Mouse (Mus musculus): ENCODE measurements around the gene Gm21988. TPM values are rescaled to one million over a fixed set of nuclear protein-coding genes. Genes with fewer than 3 reads are reported as not detected.

The Gm21988 gene
- polyA plus RNA-seq, 1 experiment = 4.8 TPM

DNA sequence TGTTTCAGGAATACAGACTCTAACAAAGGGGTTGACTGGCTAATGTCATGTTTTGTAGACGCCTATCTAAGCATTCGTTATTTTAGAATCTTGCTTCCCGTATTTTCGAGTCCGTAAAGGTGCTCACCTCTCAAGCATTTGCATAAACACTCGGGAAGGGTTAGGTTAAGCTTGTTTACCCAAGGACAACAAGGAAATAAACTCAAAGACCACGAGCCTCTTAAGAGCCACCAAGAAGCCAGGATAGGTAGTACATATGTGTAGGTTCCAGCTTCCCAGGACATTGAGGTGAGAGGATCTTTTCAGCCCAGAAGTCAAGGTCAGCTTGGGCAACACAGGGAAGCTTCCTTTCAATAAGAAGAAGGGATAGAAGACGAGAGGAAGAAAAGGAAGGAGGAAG, 40.5 kb downstream of the Gm21988 start:
- Histone ChIP-seq H3K4me1 (ENCODE audit: control insufficient read depth, insufficient read depth, low read length) (peaks cover 44% of the 10 kb centered on the region), H3K27ac (ENCODE audit: insufficient read depth, low read depth, low read length) (no peak overlapping the region), H3K4me3 (ENCODE audit: insufficient read depth, low read length) (no peak overlapping the region)
- TF ChIP-seq POLR2A (IDR thresholded peaks at IDR 0.05; ENCODE audit: borderline replicate concordance, low read depth, low read length) = no peak

DNA sequence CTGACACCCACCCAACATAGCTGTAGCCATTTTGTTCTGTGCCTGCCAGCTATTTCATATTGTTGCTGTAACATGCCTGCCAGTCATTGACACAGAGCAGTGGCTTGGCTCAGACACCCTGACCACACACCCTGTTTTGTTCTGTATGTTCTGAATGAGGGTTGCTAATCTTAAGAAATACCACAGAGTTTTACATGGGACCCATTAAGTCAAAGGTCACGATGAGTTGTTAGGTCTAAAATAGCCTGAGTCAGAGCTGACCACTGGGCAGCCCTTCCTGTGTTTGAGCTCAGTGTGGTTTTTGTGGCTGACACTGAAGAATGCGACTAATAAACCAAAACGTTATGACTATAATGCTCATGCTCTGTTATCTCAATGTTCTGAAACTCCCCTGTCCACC, 41.3 kb downstream of the Gm21988 start:
- Histone ChIP-seq H3K4me3 (ENCODE audit: insufficient read depth, low read length) (no peak overlapping the region), H3K4me1 (ENCODE audit: control insufficient read depth, insufficient read depth, low read length) (peaks cover 50% of the 10 kb centered on the region), H3K27ac (ENCODE audit: insufficient read depth, low read depth, low read length) (peak overlapping the region; percentile 11; the same call in 1 of the 2 replicates)
- TF ChIP-seq CTCF (IDR thresholded peaks at IDR 0.05; ENCODE audit: low read depth, low read length) (no peak), POLR2A (IDR thresholded peaks at IDR 0.05; ENCODE audit: borderline replicate concordance, low read depth, low read length) (no peak)

DNA sequence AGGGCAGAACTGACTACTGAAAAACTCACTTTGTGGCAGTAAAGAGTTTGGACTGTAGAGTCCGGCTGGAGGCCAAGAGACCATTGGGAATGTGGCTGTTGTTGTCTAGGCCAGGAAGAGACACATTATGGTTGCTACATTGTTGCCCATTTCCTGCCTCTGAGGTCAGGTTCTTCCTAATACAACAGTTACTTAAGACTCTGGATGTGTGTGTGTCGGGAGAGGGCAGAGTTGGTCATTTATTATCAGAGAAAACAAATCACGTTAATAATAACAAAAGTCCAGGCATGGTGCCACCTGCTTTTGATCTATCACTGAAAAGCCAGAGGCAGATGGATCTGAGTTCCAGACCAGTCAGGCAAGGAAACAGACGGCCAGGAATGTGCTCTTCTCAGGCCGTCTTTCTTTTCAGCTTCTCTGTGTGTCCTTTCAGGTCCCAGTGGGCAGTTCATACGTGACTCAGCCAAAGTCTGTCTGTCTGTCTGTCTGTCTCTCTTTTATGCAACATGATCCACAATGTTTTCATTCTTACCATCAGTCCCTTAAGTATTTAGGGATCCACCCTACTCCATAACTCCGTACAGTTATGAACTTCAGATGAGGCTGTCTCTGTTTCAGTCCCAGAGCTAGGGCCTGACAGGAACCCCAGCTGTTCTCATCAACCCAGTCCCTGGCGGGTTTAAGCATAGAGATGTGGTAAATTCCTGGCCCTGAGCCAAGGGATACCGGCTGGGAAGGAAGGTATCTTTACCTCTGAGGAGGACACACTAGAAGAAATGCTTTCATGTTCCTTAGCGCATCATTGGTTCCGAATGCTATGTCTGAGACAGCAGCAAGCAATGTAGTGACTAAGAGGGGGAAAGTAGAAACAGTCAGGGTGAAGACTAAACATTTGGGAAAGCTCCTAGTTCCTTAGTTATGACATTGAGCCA, 46.0 kb downstream of the Gm21988 start:
- no peak for TF ChIP-seq POLR2A (IDR thresholded peaks at IDR 0.05; ENCODE audit: borderline replicate concordance, low read depth, low read length)
- TF ChIP-seq CTCF (IDR thresholded peaks at IDR 0.05; ENCODE audit: low read depth, low read length) = no peak
- H3K4me3 ChIP-seq (ENCODE audit: insufficient read depth, low read length) = no peak overlapping the region
- H3K27ac ChIP-seq (ENCODE audit: insufficient read depth, low read depth, low read length) = no peak overlapping the region
- H3K4me1 ChIP-seq (ENCODE audit: control insufficient read depth, insufficient read depth, low read length) = peaks cover 60% of the 10 kb centered on the region

GRCm38 (mm10) chr11:70192157-70192556, 47.5 kb downstream of the Gm21988 start:
- no peak for TF ChIP-seq POLR2A (IDR thresholded peaks at IDR 0.05; ENCODE audit: borderline replicate concordance, low read depth, low read length)
- TF ChIP-seq CTCF (IDR thresholded peaks at IDR 0.05; ENCODE audit: low read depth, low read length) = no peak
- no peak overlapping the region for H3K4me3 ChIP-seq (ENCODE audit: insufficient read depth, low read length)
- peak overlapping the region; percentile 83 for H3K27ac ChIP-seq (ENCODE audit: insufficient read depth, low read depth, low read length)
- H3K4me1 ChIP-seq (ENCODE audit: control insufficient read depth, insufficient read depth, low read length) = peaks cover 57% of the 10 kb centered on the region

DNA sequence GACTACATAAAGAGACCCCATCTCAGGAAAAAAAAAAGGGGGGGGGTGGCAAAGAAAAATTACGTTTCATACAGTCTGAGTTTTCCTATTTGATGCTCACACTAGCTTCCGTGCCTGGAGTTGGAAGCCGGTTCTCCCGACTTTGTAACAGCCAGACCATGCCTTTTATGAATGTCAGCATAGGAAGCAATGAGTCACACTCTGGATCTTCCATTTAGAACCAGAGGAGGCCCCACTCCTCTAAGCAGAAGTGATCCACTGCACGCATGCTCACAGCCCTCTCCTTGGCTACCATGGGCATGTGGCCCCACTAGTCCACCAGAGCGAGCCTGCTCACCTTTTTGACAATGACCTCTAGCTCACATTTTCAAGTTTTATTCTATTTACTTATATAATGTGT, 48.4 kb downstream of the Gm21988 start:
- Histone ChIP-seq H3K4me3 (ENCODE audit: insufficient read depth, low read length) (no peak overlapping the region), H3K27ac (ENCODE audit: insufficient read depth, low read depth, low read length) (peak overlapping the region; percentile 83), H3K4me1 (ENCODE audit: control insufficient read depth, insufficient read depth, low read length) (peaks cover 58% of the 10 kb centered on the region)
- TF ChIP-seq CTCF (IDR thresholded peaks at IDR 0.05; ENCODE audit: low read depth, low read length) = no peak
- TF ChIP-seq POLR2A (IDR thresholded peaks at IDR 0.05; ENCODE audit: borderline replicate concordance, low read depth, low read length) = no peak

- H3K4me3 ChIP-seq (ENCODE audit: insufficient read depth, low read length) = no peak overlapping the region
- H3K4me1 ChIP-seq (ENCODE audit: control insufficient read depth, insufficient read depth, low read length) = peaks cover 65% of the 10 kb centered on the region
- no peak for TF ChIP-seq POLR2A (IDR thresholded peaks at IDR 0.05; ENCODE audit: borderline replicate concordance, low read depth, low read length)
- no peak for TF ChIP-seq CTCF (IDR thresholded peaks at IDR 0.05; ENCODE audit: low read depth, low read length)
- H3K27ac ChIP-seq (ENCODE audit: insufficient read depth, low read depth, low read length) = peak overlapping the region; percentile 87
These were observed 50.1 kb downstream of the Gm21988 start for GRCm38 (mm10) chr11:70189319-70190134.

Other genes starting within 250 kb of the Gm21988 start
- gene Gabarap, start 248.7 kb downstream of the Gm21988 start, polyA plus RNA-seq (2012; ENCODE audit: insufficient read depth, insufficient read length, missing spikeins) = 1,001 and 1,002 TPM in 2 replicates
- 77.6 and 78.1 TPM in 2 replicates for gene Phf23, start 244.1 kb downstream of the Gm21988 start, polyA plus RNA-seq (2012; ENCODE audit: insufficient read depth, insufficient read length, missing spikeins)
- gene Dvl2, start 239.2 kb downstream of the Gm21988 start, polyA plus RNA-seq (2012; ENCODE audit: insufficient read depth, insufficient read length, missing spikeins) = 20.4 and 25.8 TPM in 2 replicates
- 46.4 and 51.3 TPM in 2 replicates for gene Acadvl, start 224.4 kb downstream of the Gm21988 start, polyA plus RNA-seq (2012; ENCODE audit: insufficient read depth, insufficient read length, missing spikeins)
- 31.1 and 34.0 TPM in 2 replicates for gene Dlg4, start 222.9 kb downstream of the Gm21988 start, polyA plus RNA-seq (2012; ENCODE audit: insufficient read depth, insufficient read length, missing spikeins)
- gene Asgr1, start 185.7 kb downstream of the Gm21988 start, polyA plus RNA-seq (2012; ENCODE audit: insufficient read depth, insufficient read length, missing spikeins) = not detected in 2 replicates
- 1.4 and 2.3 TPM in 2 replicates for gene Asgr2, start 147.2 kb downstream of the Gm21988 start, polyA plus RNA-seq (2012; ENCODE audit: insufficient read depth, insufficient read length, missing spikeins)
- gene Mgl2, start 109.5 kb downstream of the Gm21988 start, polyA plus RNA-seq (2012; ENCODE audit: insufficient read depth, insufficient read length, missing spikeins) = 7.7 and 7.8 TPM in 2 replicates
- 106 and 116 TPM in 2 replicates for gene Clec10a, start 83.6 kb downstream of the Gm21988 start, polyA plus RNA-seq (2012; ENCODE audit: insufficient read depth, insufficient read length, missing spikeins)
- gene Slc16a11, start 27.1 kb downstream of the Gm21988 start, polyA plus RNA-seq (2012; ENCODE audit: insufficient read depth, insufficient read length, missing spikeins) = not detected in 2 replicates
- gene Slc16a13, start 18.8 kb downstream of the Gm21988 start, polyA plus RNA-seq (2012; ENCODE audit: insufficient read depth, insufficient read length, missing spikeins) = 6.1 and 8.5 TPM in 2 replicates
- gene Bcl6b, start 10.0 kb downstream of the Gm21988 start, polyA plus RNA-seq (2012; ENCODE audit: insufficient read depth, insufficient read length, missing spikeins) = 0.32 and 0.70 TPM in 2 replicates
- gene 0610010K14Rik, start 1.9 kb downstream of the Gm21988 start, polyA plus RNA-seq (2012; ENCODE audit: insufficient read depth, insufficient read length, missing spikeins) = 49.9 and 53.0 TPM in 2 replicates
- 322 and 354 TPM in 2 replicates for gene Rnasek, start within 50 bp of the Gm21988 start, polyA plus RNA-seq (2012; ENCODE audit: insufficient read depth, insufficient read length, missing spikeins)
- 0.27 TPM in 1 of 2 replicates, not detected in the other for gene Alox12, start 15.5 kb upstream of the Gm21988 start, polyA plus RNA-seq (2012; ENCODE audit: insufficient read depth, insufficient read length, missing spikeins)
- not detected in 2 replicates for gene Alox12e, start 82.8 kb upstream of the Gm21988 start, polyA plus RNA-seq (2012; ENCODE audit: insufficient read depth, insufficient read length, missing spikeins)
- gene Alox15, start 112.2 kb upstream of the Gm21988 start, polyA plus RNA-seq (2012; ENCODE audit: insufficient read depth, insufficient read length, missing spikeins) = 0.46 TPM in 1 of 2 replicates, not detected in the other
- 19.3 and 21.2 TPM in 2 replicates for gene Pelp1, start 170.2 kb upstream of the Gm21988 start, polyA plus RNA-seq (2012; ENCODE audit: insufficient read depth, insufficient read length, missing spikeins)
- 520 and 549 TPM in 2 replicates for gene Arrb2, start 192.8 kb upstream of the Gm21988 start, polyA plus RNA-seq (2012; ENCODE audit: insufficient read depth, insufficient read length, missing spikeins)
- gene Med11, start 212.1 kb upstream of the Gm21988 start, polyA plus RNA-seq (2012; ENCODE audit: insufficient read depth, insufficient read length, missing spikeins) = 40.5 and 41.6 TPM in 2 replicates
- gene Zmynd15, start 219.6 kb upstream of the Gm21988 start, polyA plus RNA-seq (2012; ENCODE audit: insufficient read depth, insufficient read length, missing spikeins) = 21.7 and 23.7 TPM in 2 replicates
- gene Cxcl16, start 220.2 kb upstream of the Gm21988 start, polyA plus RNA-seq (2012; ENCODE audit: insufficient read depth, insufficient read length, missing spikeins) = 434 and 456 TPM in 2 replicates

Data from bone marrow macrophage, adult 2 months (primary cell).